Mouse (Mus musculus): Measurements from ENCODE around the gene Sema3f.

Sema3f gene

DNA sequence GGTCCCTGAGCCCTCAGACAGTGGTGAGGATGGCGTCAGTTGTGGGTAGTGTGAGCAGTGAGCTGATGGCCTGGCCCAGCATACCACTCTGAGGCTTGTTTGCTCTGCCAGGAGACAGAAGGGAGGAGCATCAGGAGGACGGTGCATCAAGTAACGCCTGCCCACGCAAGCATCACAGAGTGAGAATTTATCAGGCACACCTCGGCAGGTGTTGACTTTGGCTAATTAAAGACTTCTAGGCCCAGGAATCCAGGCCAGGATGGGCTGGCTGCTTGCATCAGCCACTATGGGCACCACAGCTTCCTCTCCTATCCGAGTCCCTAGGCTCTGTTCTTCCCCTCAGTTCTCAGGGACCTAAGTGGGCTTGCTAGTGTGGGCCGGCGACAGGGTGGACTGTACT is 47.9 kb downstream of the Sema3f start:
- no peak for DNase-seq (ENCODE audit: low spot score in 2 of 2)

DNA sequence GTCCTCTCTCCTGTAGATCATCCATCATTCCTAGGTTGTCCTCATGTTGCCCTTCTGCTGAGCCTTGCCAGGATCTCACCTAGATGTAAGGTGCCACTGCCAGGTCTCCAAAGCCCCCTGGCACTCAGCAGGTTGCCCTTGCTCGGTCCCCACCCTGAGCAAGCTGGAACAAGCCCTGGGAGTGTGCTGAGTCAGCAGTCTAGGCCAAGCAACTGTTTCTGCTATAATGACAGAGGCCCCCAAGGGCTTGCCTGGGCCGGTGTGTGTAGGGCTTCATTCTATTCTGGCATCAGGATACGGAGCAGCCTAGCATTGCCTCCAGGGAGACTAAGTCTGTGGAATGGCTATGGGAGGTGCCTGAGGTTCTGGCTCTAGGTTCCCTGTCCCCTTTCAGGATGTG is 49.5 kb downstream of the Sema3f start:
- no peak for DNase-seq (ENCODE audit: low spot score in 2 of 2)

DNA sequence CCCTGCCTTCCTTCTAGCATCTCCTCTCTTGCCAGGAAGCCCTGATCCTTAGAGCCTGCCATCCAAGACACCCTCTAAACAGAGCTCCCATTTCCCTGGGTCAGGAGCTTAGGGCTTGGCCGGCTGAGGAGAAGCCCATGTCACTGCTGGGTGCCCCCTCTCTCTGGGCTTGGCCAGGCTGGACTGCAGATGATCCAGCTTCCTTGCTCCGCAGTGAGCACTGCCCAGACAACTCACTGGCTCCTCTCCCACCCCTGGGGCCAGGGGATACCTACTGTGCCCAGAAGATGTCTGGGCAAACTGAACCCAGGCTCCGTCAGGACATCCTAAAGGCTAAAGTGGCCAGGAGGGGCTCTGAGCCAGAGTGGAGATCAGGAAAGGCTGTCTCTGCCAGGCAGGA is 50.3 kb downstream of the Sema3f start:
- DNase-seq (ENCODE audit: low spot score in 2 of 2), result no peak

- no peak for DNase-seq (ENCODE audit: low spot score in 2 of 2)
These were observed 50.7 kb downstream of the Sema3f start for GRCm38 (mm10) chr9:107659551-107659950.

- no peak for DNase-seq (ENCODE audit: low spot score in 2 of 2)
These were observed 52.2 kb downstream of the Sema3f start for GRCm38 (mm10) chr9:107658096-107658495.

- no peak for DNase-seq (ENCODE audit: low spot score in 2 of 2)
These were observed 53.1 kb downstream of the Sema3f start for GRCm38 (mm10) chr9:107657144-107657543.

GRCm38 (mm10) chr9:107654585-107654984 is 55.7 kb downstream of the Sema3f start:
- DNase-seq (ENCODE audit: low spot score in 2 of 2), result no peak

DNA sequence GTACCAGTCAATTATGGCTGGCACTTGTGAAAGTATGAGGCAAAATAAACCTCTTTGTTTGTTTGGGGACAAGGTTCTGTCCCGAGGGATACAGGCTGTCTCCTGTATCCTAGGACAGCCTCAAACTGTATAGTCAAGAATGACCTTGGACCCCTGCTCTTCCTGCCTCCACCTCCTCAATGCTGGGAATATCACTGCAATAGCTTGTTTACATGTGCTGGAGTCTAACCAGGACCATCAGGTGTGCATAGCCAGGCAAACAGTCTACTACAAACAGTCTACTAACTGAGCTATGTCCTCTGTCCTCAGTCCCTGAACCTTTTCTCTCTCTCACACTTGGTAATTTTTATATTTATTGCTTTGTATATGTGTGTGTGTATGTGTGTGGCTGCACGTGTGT is 56.8 kb downstream of the Sema3f start:
- no peak for DNase-seq (ENCODE audit: low spot score in 2 of 2)

DNA sequence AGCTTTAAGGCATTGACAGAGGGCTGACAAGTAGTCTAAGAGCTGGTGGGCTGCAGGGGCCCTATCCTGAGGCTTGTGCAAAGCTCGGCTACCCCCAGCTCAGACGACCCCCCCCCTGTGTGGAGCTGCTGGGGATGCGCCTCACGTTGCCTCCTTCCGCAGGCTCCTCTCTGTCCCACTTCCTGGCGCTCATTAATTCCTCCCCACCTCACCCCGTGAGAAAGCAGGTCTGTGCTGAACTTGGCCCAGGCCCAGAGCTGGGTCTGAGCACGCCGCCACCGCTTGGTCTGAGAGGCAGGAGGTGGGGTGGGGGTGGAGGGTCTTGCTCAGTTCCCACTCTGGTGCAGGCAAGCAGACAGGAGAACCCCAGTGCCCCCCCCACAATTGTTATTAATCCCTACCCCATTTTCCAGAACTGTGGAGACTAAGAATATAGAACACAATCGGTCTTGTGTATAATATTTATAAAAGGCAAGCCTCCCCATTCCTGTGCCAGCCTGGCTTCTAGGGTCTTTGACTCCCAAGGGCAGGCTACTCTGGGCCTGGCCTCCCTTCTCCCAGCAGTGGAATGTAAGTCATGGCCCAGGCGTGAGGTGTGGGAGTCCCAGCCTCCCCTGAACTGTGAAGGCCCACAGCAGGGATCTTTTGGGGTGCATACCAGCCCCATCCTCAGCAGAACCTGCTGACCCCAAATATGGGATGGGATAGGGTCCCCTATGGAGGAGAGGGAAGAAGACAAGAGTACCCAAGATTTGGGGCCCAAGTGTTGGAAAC is 59.4 kb downstream of the Sema3f start:
- no peak for DNase-seq (ENCODE audit: low spot score in 2 of 2)

GRCm38 (mm10) chr9:107650225-107650624 is 60.0 kb downstream of the Sema3f start:
- DNase-seq (ENCODE audit: low spot score in 2 of 2), result no peak

DNA sequence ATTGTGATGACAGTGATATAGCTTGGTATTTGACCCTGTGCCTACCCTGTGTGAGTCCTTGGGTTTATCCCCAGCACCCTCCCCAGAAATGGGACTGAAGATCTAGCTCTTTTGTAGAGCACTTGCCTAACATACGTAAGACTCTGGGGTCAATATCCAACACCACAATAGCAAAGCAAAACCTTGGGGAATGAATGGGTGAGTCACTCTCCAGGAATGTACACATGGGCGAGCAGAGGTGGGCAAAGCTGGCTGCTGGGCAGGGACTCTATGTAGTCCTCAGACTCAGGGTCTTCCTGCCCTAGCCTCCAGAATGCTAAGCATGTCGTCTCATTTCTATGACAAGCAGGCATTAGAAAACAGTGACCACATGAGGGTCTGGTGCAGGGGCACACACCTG is 61.5 kb downstream of the Sema3f start:
- no peak for DNase-seq (ENCODE audit: low spot score in 2 of 2)

DNA sequence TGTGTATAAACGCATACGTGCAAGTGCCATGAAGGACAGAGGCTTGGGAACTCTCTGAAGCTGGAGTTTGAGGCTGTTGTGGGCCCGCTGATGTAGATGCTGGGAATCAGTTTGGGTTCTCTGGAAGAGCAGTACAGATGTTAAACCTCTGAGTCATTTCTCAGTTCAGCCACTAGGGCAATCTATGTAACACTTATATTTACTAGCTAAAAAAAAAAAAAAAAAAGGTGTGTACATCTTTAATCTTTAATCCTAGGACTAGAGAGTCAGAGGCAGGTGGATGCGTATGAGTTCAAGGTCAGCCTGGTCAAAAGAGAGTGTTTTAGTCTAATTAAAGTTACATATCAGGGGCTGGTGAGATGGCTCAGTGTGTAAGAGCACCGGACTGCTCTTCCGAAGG is 63.3 kb downstream of the Sema3f start:
- no peak for DNase-seq (ENCODE audit: low spot score in 2 of 2)

- DNase-seq (ENCODE audit: low spot score in 2 of 2), result peak; percentile 69 to 82
These were observed 64.7 kb downstream of the Sema3f start for GRCm38 (mm10) chr9:107645577-107645976.

DNA sequence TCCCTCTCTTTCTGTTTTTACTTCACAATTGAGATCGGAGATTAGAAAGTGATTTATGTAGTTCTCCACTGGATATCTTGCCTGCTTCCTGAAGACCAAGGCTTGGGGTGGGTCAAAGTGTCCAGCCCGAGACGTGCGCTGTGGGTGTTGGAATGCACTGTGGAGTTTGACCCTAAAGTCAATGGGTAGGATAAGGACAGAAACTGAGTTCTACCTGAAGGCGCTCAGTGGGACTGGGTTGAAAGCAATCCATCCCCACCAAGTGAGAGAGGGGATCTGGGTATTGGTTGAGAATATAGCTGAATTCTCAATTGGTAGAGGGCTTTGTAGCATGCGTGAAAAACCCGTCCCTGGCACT is 65.1 kb downstream of the Sema3f start:
- no peak for DNase-seq (ENCODE audit: low spot score in 2 of 2)

GRCm38 (mm10) chr9:107644495-107645152 is 65.7 kb downstream of the Sema3f start:
- peak; percentile 87 to 92 for DNase-seq (ENCODE audit: low spot score in 2 of 2)

- no peak for DNase-seq (ENCODE audit: low spot score in 2 of 2)
These were observed 66.6 kb downstream of the Sema3f start for GRCm38 (mm10) chr9:107643544-107644214.

GRCm38 (mm10) chr9:107641666-107642065 is 68.6 kb downstream of the Sema3f start:
- no peak for DNase-seq (ENCODE audit: low spot score in 2 of 2)

DNA sequence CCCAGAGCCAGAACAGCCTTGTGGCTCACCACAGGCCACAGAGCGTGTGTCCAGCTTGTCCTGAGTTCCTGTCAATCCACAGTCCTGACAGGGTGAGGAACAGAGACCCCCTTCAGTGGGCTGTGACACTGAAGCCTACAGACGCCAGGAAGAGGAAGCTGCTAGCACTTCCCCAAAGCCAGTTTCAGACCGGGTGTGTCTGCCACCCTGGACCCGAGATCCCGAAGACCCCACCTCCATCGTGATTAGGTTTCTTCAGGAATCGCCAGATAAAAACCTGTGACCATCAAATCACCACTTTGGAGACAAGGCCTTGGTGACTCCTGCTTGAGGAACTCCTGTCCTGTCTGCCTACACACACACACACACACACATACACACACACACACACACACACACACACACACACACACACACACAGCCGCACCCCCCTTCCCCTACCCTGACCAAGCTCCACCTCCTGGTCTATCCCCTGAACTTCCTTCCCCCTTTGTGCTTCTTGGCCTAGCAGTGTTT is 70.0 kb downstream of the Sema3f start:
- DNase-seq (ENCODE audit: low spot score in 2 of 2), result peak in 1 of 2 experiments; percentile 71

GRCm38 (mm10) chr9:107637070-107637469 is 73.2 kb downstream of the Sema3f start:
- no peak for DNase-seq (ENCODE audit: low spot score in 2 of 2)

DNA sequence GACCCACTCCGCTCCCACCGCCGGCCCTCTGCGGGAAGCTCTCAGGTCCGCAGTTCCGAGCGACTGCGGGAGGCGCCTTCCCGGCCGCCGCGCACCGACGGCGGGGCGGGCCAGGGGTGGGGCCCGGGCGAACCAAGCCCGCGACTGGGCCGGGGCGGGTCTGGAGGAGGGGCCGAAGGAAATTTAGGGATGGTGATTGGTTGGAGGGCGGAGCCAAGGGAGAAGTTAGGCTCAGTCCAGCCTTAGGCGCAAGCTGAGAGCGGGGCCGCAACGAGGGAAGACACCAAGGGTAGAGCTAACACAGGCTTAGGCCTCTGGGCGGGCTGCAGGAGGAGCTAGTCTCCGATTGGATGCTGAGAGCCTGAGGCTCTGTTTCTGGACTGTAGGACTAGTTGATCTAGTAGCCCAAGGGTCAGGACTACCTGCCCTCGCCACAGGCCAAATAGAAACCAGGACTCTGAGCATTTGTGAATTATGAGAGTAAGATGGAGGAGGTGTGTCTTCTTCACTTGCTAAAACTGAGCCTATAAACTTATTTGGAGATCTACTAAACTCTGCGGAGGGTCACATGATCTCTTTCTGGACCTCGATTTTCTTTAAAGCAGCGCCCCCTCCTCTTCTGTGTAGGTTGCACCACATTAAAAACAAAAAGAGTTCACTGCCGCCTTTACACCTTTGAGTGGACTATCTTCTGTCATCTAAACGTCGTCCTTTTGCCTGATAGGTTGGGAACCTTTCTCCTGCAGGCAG is 74.8 kb downstream of the Sema3f start, which contains the start of gene Gnai2:
Gene Gnai2 (minus strand): TSS at position 89 of the 750 bp plus-strand sequence.
- DNase-seq (ENCODE audit: low spot score in 2 of 2), result peak; percentile 95 to 96

- DNase-seq (ENCODE audit: low spot score in 2 of 2), result no peak
These were observed 75.6 kb downstream of the Sema3f start for GRCm38 (mm10) chr9:107634406-107635278.

Data from natural killer cell, adult 2 months (primary cell).